ENCODE assay signal across 9 mouse cellular contexts in genomic region chr5:49975971-49976370, GRCm38 (mm10).
A peak's percentile ranks its signal among the peaks of the same experiment; 100 is the strongest.
DNase-seq lines count a peak whose midpoint lies in the region; ATAC-seq and TF ChIP-seq lines count a peak whose summit lies in the region.
"Had no signal": no experiment of that assay in that cellular context is flagged by ENCODE, and none has a peak within 500 bp of the region (broad histone marks: within the 10 kb centered on the region; RNA-seq: fewer than 3 reads in every experiment).

No protein-coding gene starts in this region.

- peaks cover 37% of the 10 kb centered on the region for H3K36me3 ChIP-seq in kidney, embryonic 16.5 days (ENCODE audit: insufficient read depth, low read length)
- H3K36me3 ChIP-seq in limb, embryonic 14.5 days (ENCODE audit: control insufficient read depth, insufficient read depth, low read length), result peaks cover 55% of the 10 kb centered on the region

- H3K9me3 ChIP-seq in kidney, embryonic 16.5 days (ENCODE audit: low read length), result no peaks in the 10 kb centered on the region
- H3K9me3 ChIP-seq in limb, embryonic 14.5 days (ENCODE audit: control insufficient read depth, low read length), result no peaks in the 10 kb centered on the region

- 0 out of 2 replicates have a peak, but pooled peaks have one; percentile 33 for ATAC-seq in kidney, embryonic 16.5 days (ENCODE audit: low FRiP score, low TSS enrichment)
- ATAC-seq in limb, embryonic 14.5 days (ENCODE audit: low FRiP score, low read depth), result 0 out of 2 replicates have a peak, but pooled peaks have one; percentile 31

- H3K27ac ChIP-seq in kidney, embryonic 16.5 days (ENCODE audit: low read length), result no peak overlapping the region
- no peak overlapping the region for H3K27ac ChIP-seq in limb, embryonic 14.5 days (replicated peaks; ENCODE audit: low read depth, low read length)

- no peak for TF ChIP-seq POLR2A in limb, embryonic 14.5 days (IDR thresholded peaks at IDR 0.05; ENCODE audit: borderline replicate concordance, extremely low read depth, insufficient read depth, insufficient read length)

- peak; percentile 66 for DNase-seq in 416B (ENCODE audit: low read depth)
- peak; percentile 68 for DNase-seq in MN1 (ENCODE audit: low spot score)
- DNase-seq in cerebellum, adult 9-10 months, result peak; percentile 72
- peak; percentile 18 to 70 for DNase-seq in frontal cortex, postnatal 10 days (ENCODE audit: low spot score in 2 of 2)
- peak; percentile 64 for DNase-seq in limb, embryonic 14.5 days (ENCODE audit: low spot score)
- DNase-seq in natural killer cell, adult 2 months (ENCODE audit: low spot score in 2 of 2), result peak; percentile 1 to 3
- DNase-seq in spleen, postnatal 4 days (ENCODE audit: low spot score in 2 of 2), result no peak

- H3K27me3 ChIP-seq in kidney, embryonic 16.5 days (ENCODE audit: insufficient read depth, low read length), result no peaks in the 10 kb centered on the region
- no peaks in the 10 kb centered on the region for H3K27me3 ChIP-seq in limb, embryonic 14.5 days (ENCODE audit: control insufficient read depth, insufficient read depth, low read length)

- no peak overlapping the region for H3K9ac ChIP-seq in kidney, embryonic 16.5 days (replicated peaks; ENCODE audit: low read length)
- no peak overlapping the region for H3K9ac ChIP-seq in limb, embryonic 14.5 days (ENCODE audit: low read depth, low read length, severe bottlenecking)

- H3K4me3 ChIP-seq in kidney, embryonic 16.5 days (ENCODE audit: low read length), result no peak overlapping the region
- no peak overlapping the region for H3K4me3 ChIP-seq in limb, embryonic 14.5 days (replicated peaks; ENCODE audit: low read length)
- H3K4me3 ChIP-seq: erythroblast, embryonic 14.5 days had no signal

- H3K4me1 ChIP-seq in kidney, embryonic 16.5 days (ENCODE audit: insufficient read depth, low read length), result no peaks in the 10 kb centered on the region
- no peaks in the 10 kb centered on the region for H3K4me1 ChIP-seq in limb, embryonic 14.5 days (ENCODE audit: control insufficient read depth, insufficient read depth, low read length)

- WGBS in kidney, embryonic 16.5 days, result 53% methylated on average over 2 of the region's 2 CpGs
- 66% methylated on average over 2 of the region's 2 CpGs for WGBS in limb, embryonic 14.5 days

- no peak overlapping the region for H3K4me2 ChIP-seq in kidney, embryonic 16.5 days (replicated peaks; ENCODE audit: low read depth, low read length)
- no peak overlapping the region for H3K4me2 ChIP-seq in limb, embryonic 14.5 days (replicated peaks; ENCODE audit: low read depth, low read length, severe bottlenecking)

Comparison
In these comparisons a context has a peak if more than half of its experiments do, and no peak if none do; other contexts are left out.
1. DNase-seq: peak in 416B (single experiment), MN1 (single experiment), cerebellum, adult 9-10 months (single experiment), frontal cortex, postnatal 10 days (2 of 2), limb, embryonic 14.5 days (single experiment) and natural killer cell, adult 2 months (2 of 2); none in spleen, postnatal 4 days (0 of 2).